22 mouse cellular contexts compared by ENCODE assay signal in the genomic region with DNA sequence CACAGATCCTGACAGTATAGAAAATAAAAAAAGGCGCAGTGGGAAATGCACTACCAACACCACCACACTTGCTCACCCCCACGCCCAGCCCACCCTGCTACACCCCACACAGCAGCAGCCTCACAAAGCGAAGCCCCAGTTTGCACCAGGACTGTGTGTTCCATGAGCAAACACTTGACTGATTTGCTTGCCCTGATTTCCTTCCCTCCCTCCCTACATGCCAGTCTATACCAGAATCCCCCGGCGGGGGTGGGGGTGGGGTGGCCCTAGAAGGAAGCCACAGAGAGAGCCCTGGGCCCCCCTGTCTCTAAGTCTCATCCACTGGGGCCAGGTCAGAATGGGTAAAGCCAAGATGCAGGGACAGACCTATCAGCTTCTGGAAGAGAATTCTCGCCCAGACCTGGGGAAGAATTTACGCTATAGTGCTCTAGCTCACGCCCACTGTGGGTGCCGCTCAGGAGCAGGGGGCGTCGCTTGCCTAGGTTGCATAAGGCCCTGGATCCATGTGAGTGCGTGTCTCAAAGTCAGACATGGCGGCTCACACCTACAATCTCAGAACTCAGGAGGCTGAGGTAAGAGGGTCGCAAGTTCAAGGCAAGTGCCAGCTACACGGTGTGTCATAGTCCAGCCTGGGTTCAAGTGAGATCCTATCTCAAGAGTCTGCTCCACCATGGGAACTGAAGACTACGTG. TPM values are rescaled to one million over a fixed set of nuclear protein-coding genes. Genes with fewer than 3 reads are reported as not detected.
DNase-seq lines count a peak whose midpoint lies in the region; ATAC-seq and TF ChIP-seq lines count a peak whose summit lies in the region.
"Had no signal": no experiment of that assay in that cellular context is flagged by ENCODE, and none has a peak within 500 bp of the region (broad histone marks: within the 10 kb centered on the region; RNA-seq: fewer than 3 reads in every experiment).

No protein-coding gene starts in this region.

- no peak overlapping the region for H3K4me3 ChIP-seq in embryonic facial prominence, embryonic 12.5 days
- H3K4me3 ChIP-seq in embryonic facial prominence, embryonic 10.5 days = no peak overlapping the region
- no peak overlapping the region for H3K4me3 ChIP-seq in lung, embryonic 16.5 days (ENCODE audit: low read length)
- H3K4me3 ChIP-seq in lung, adult 2 months (replicated peaks; ENCODE audit: extremely low read depth, low read depth, low read length) = no peak overlapping the region
- no peak overlapping the region for H3K4me3 ChIP-seq in stomach, postnatal 0 days (ENCODE audit: low read depth, low read length)
- H3K4me3 ChIP-seq in hindbrain, embryonic 10.5 days = no peak overlapping the region
- H3K4me3 ChIP-seq: embryonic facial prominence, embryonic 15.5 days; forebrain, embryonic 15.5 days; heart, adult 2 months; heart, embryonic 15.5 days; hindbrain, embryonic 15.5 days had no signal

- no peak for TF ChIP-seq POLR2A in lung, adult 2 months (IDR thresholded peaks at IDR 0.05; ENCODE audit: borderline replicate concordance, extremely low read depth, low read depth, low read length)

- 0 out of 2 replicates have a peak, but pooled peaks cover 3% of the 10 kb centered on the region for H3K9me3 ChIP-seq in embryonic facial prominence, embryonic 12.5 days
- peaks cover 5% of the 10 kb centered on the region; the same call in 1 of the 2 replicates for H3K9me3 ChIP-seq in embryonic facial prominence, embryonic 10.5 days
- 0 out of 2 replicates have a peak, but pooled peaks cover 2% of the 10 kb centered on the region for H3K9me3 ChIP-seq in lung, embryonic 16.5 days (ENCODE audit: control insufficient read depth, low read length)
- H3K9me3 ChIP-seq in stomach, postnatal 0 days (ENCODE audit: control insufficient read depth, low read length) = no peaks in the 10 kb centered on the region
- peaks cover 10% of the 10 kb centered on the region for H3K9me3 ChIP-seq in hindbrain, embryonic 10.5 days
- H3K9me3 ChIP-seq: embryonic facial prominence, embryonic 15.5 days; forebrain, embryonic 15.5 days; heart, embryonic 15.5 days; hindbrain, embryonic 15.5 days had no signal

- no peak overlapping the region for H3K27ac ChIP-seq in embryonic facial prominence, embryonic 12.5 days
- no peak overlapping the region for H3K27ac ChIP-seq in embryonic facial prominence, embryonic 10.5 days (replicated peaks)
- no peak overlapping the region for H3K27ac ChIP-seq in lung, embryonic 16.5 days (ENCODE audit: low read length)
- H3K27ac ChIP-seq in stomach, postnatal 0 days (replicated peaks) = no peak overlapping the region
- no peak overlapping the region for H3K27ac ChIP-seq in hindbrain, embryonic 10.5 days
- H3K27ac ChIP-seq: embryonic facial prominence, embryonic 15.5 days; forebrain, embryonic 15.5 days; heart, adult 2 months; heart, embryonic 15.5 days; hindbrain, embryonic 15.5 days had no signal

- no peaks in the 10 kb centered on the region for H3K4me1 ChIP-seq in embryonic facial prominence, embryonic 12.5 days
- no peaks in the 10 kb centered on the region for H3K4me1 ChIP-seq in embryonic facial prominence, embryonic 10.5 days
- no peaks in the 10 kb centered on the region; the same call in 1 of the 2 replicates for H3K4me1 ChIP-seq in lung, embryonic 16.5 days (replicated peaks; ENCODE audit: control insufficient read depth, insufficient read depth, low read length)
- H3K4me1 ChIP-seq in lung, adult 2 months (ENCODE audit: control insufficient read depth, insufficient read depth, low read length) = no peaks in the 10 kb centered on the region
- no peaks in the 10 kb centered on the region for H3K4me1 ChIP-seq in stomach, postnatal 0 days (replicated peaks; ENCODE audit: control insufficient read depth, insufficient read depth)
- H3K4me1 ChIP-seq in hindbrain, embryonic 10.5 days (replicated peaks) = 0 out of 2 replicates have a peak, but pooled peaks cover 4% of the 10 kb centered on the region
- H3K4me1 ChIP-seq: embryonic facial prominence, embryonic 15.5 days; forebrain, embryonic 15.5 days; hindbrain, embryonic 15.5 days had no signal

- WGBS in embryonic facial prominence, embryonic 12.5 days = 81% methylated on average over 16 of the region's 16 CpGs
- WGBS in embryonic facial prominence, embryonic 10.5 days = 89% methylated on average over 16 of the region's 16 CpGs
- WGBS in lung, embryonic 16.5 days = 66% methylated on average over 16 of the region's 16 CpGs
- WGBS in lung, adult 2 months = 69% methylated on average over 16 of the region's 16 CpGs
- 81% methylated on average over 16 of the region's 16 CpGs for WGBS in stomach, postnatal 0 days
- WGBS in hindbrain, embryonic 10.5 days = 87% methylated on average over 16 of the region's 16 CpGs

- no peak for DNase-seq in embryonic facial prominence, embryonic 10.5 days (ENCODE audit: low spot score)
- no peak for DNase-seq in lung, adult 2 months
- peak; percentile 30 for DNase-seq in brain, adult 2 months (ENCODE audit: low read depth, low spot score)
- no peak for DNase-seq in stomach, postnatal 0 days (ENCODE audit: low spot score)
- no peak for DNase-seq in frontal cortex, adult 2 months (ENCODE audit: extremely low spot score in 1 of 2, low spot score in 1 of 2)
- no peak for DNase-seq in hindbrain, embryonic 10.5 days (ENCODE audit: low spot score)
- DNase-seq: adrenal gland, adult 8-10 months; B cell, adult 2 months; cerebellum, adult 9-11 months; cerebellum, postnatal 36 days; gastrocnemius, postnatal 10 days; heart, adult 2 months; heart, postnatal 14 days had no signal

- no peak for TF ChIP-seq EP300 in stomach, postnatal 0 days (optimal IDR thresholded peaks at IDR 0.05)

- ATAC-seq in embryonic facial prominence, embryonic 12.5 days (ENCODE audit: insufficient number of reproducible peaks, insufficient read depth, low FRiP score, low TSS enrichment) = 0 out of 2 replicates have a peak, but pooled peaks have one; percentile 15
- ATAC-seq in lung, embryonic 16.5 days (ENCODE audit: low read depth) = peak; percentile 68
- ATAC-seq in stomach, postnatal 0 days (ENCODE audit: low FRiP score, low TSS enrichment) = 0 out of 2 replicates have a peak, but pooled peaks have one; percentile 24
- ATAC-seq: CD4-positive, CD25-positive, alpha-beta regulatory T cell, adult 4 months; forebrain, embryonic 15.5 days; Patski had no signal

- no peak overlapping the region for H3K4me2 ChIP-seq in embryonic facial prominence, embryonic 12.5 days (replicated peaks)
- no peak overlapping the region for H3K4me2 ChIP-seq in lung, embryonic 16.5 days (ENCODE audit: low read depth, low read length)
- no peak overlapping the region for H3K4me2 ChIP-seq in stomach, postnatal 0 days (replicated peaks; ENCODE audit: low read depth)
- H3K4me2 ChIP-seq: embryonic facial prominence, embryonic 15.5 days; forebrain, embryonic 15.5 days; heart, embryonic 11.5 days; heart, embryonic 15.5 days; hindbrain, embryonic 15.5 days had no signal

- TF ChIP-seq CTCF in lung, adult 2 months (IDR thresholded peaks at IDR 0.05; ENCODE audit: insufficient read depth, low read length) = no peak
- TF ChIP-seq CTCF in stomach, postnatal 0 days (IDR thresholded peaks at IDR 0.05; ENCODE audit: low read depth) = no peak

- H3K36me3 ChIP-seq in embryonic facial prominence, embryonic 12.5 days = no peaks in the 10 kb centered on the region
- H3K36me3 ChIP-seq in embryonic facial prominence, embryonic 10.5 days (replicated peaks) = no peaks in the 10 kb centered on the region
- H3K36me3 ChIP-seq in lung, embryonic 16.5 days (ENCODE audit: control insufficient read depth, insufficient read depth, low read length) = no peaks in the 10 kb centered on the region
- H3K36me3 ChIP-seq in stomach, postnatal 0 days (ENCODE audit: control insufficient read depth, insufficient read depth, low read length) = no peaks in the 10 kb centered on the region
- H3K36me3 ChIP-seq in hindbrain, embryonic 10.5 days = no peaks in the 10 kb centered on the region
- H3K36me3 ChIP-seq: embryonic facial prominence, embryonic 15.5 days; forebrain, embryonic 15.5 days; heart, embryonic 15.5 days; hindbrain, embryonic 15.5 days had no signal

- no peaks in the 10 kb centered on the region for H3K27me3 ChIP-seq in embryonic facial prominence, embryonic 12.5 days
- no peaks in the 10 kb centered on the region; the same call in 1 of the 2 replicates for H3K27me3 ChIP-seq in embryonic facial prominence, embryonic 10.5 days (replicated peaks; ENCODE audit: low read depth, poor library complexity, severe bottlenecking)
- no peaks in the 10 kb centered on the region for H3K27me3 ChIP-seq in lung, embryonic 16.5 days (ENCODE audit: control insufficient read depth, insufficient read depth, low read depth, low read length)
- H3K27me3 ChIP-seq in stomach, postnatal 0 days (ENCODE audit: control insufficient read depth, insufficient read depth, low read length) = no peaks in the 10 kb centered on the region
- H3K27me3 ChIP-seq in hindbrain, embryonic 10.5 days (ENCODE audit: insufficient read depth, poor library complexity, severe bottlenecking) = peaks cover 6% of the 10 kb centered on the region; the same call in 1 of the 2 replicates
- H3K27me3 ChIP-seq: embryonic facial prominence, embryonic 15.5 days; forebrain, embryonic 15.5 days; heart, embryonic 15.5 days; hindbrain, embryonic 15.5 days; Patski had no signal

- no peak overlapping the region for H3K9ac ChIP-seq in embryonic facial prominence, embryonic 12.5 days
- H3K9ac ChIP-seq in lung, embryonic 16.5 days (ENCODE audit: low read length) = no peak overlapping the region
- H3K9ac ChIP-seq in stomach, postnatal 0 days (ENCODE audit: low read length) = no peak overlapping the region
- H3K9ac ChIP-seq: embryonic facial prominence, embryonic 15.5 days; forebrain, embryonic 15.5 days; heart, embryonic 15.5 days; hindbrain, embryonic 15.5 days had no signal

RNA-seq across cellular contexts. Expression of gene Cotl1, which starts 7.0 kb away (rescaled TPM):
- polyA plus RNA-seq in embryonic facial prominence, embryonic 12.5 days (2016; fragmentation: Nextera tagmentation; extraction: Ambion mirVana) = 85.9 and 130 TPM in 2 replicates
- 137 and 149 TPM in 2 replicates for polyA plus RNA-seq in embryonic facial prominence, embryonic 10.5 days (2016; fragmentation: Nextera tagmentation; extraction: Ambion mirVana)
- 78.4 and 88.5 TPM in 2 replicates for polyA plus RNA-seq in lung, embryonic 16.5 days (2015; fragmentation: Nextera tagmentation; extraction: Ambion mirVana)
- 155 and 180 TPM in 2 replicates for polyA plus RNA-seq in lung, adult 2 months (2012; rRNA removed)
- polyA plus RNA-seq in stomach, postnatal 0 days (2015; fragmentation: Nextera tagmentation; extraction: Ambion mirVana) = 100 and 106 TPM in 2 replicates
- 108 and 119 TPM in 2 replicates for polyA plus RNA-seq in frontal cortex, adult 2 months (2012; rRNA removed)
- 273 and 545 TPM in 2 replicates for polyA plus RNA-seq in hindbrain, embryonic 10.5 days (2016; fragmentation: Nextera tagmentation; extraction: Ambion mirVana)

RNA-seq across cellular contexts. Expression of gene Klhl36, which starts 14.7 kb away (rescaled TPM):
- 11.0 and 12.5 TPM in 2 replicates for polyA plus RNA-seq in embryonic facial prominence, embryonic 12.5 days (2016; fragmentation: Nextera tagmentation; extraction: Ambion mirVana)
- 10.4 and 11.3 TPM in 2 replicates for polyA plus RNA-seq in embryonic facial prominence, embryonic 10.5 days (2016; fragmentation: Nextera tagmentation; extraction: Ambion mirVana)
- 14.5 and 15.0 TPM in 2 replicates for polyA plus RNA-seq in lung, embryonic 16.5 days (2015; fragmentation: Nextera tagmentation; extraction: Ambion mirVana)
- polyA plus RNA-seq in lung, adult 2 months (2012; rRNA removed) = 28.9 and 47.8 TPM in 2 replicates
- 9.0 and 10.0 TPM in 2 replicates for polyA plus RNA-seq in stomach, postnatal 0 days (2015; fragmentation: Nextera tagmentation; extraction: Ambion mirVana)
- polyA plus RNA-seq in frontal cortex, adult 2 months (2012; rRNA removed) = 9.5 and 10.2 TPM in 2 replicates
- 10.7 and 11.9 TPM in 2 replicates for polyA plus RNA-seq in hindbrain, embryonic 10.5 days (2016; fragmentation: Nextera tagmentation; extraction: Ambion mirVana)

Comparison
In these comparisons a context has a peak if more than half of its experiments do, and no peak if none do; other contexts are left out.
1. ATAC-seq: peak in every context shown above with its lines; median percentile 68 in lung, embryonic 16.5 days; 24 in stomach, postnatal 0 days; 15 in embryonic facial prominence, embryonic 12.5 days.